Mouse (Mus musculus) neural tube, embryonic 12.5 days (tissue): ENCODE measurements around the gene 4921536K21Rik. TPM values are rescaled to one million over a fixed set of nuclear protein-coding genes. Genes with fewer than 3 reads are reported as not detected.
"Not testable (repeated sequence)": the region's sequence is repeated elsewhere in the genome, so short reads cannot be mapped to it uniquely, and the experiment has no call there.

ENCODE experiments used
- ATAC-seq: fragments of 200-750 bp; cut with Nextera tagmentation; 2 replicates; pipeline ENCODE4 v1.8.0; 2017; ENCODE audit warnings: low read depth, mild to moderate bottlenecking, moderate TSS enrichment, moderate library complexity; ENCODE audit not compliant: low FRiP score
- H3K27ac ChIP-seq: fragments of 300-500 bp; sonication (generic); 2 replicates; pipeline ENCODE4 v1.5.1; 2016
- H3K27me3 ChIP-seq: fragments of 300-500 bp; sonication (generic); replicated peaks from 2 replicates; pipeline ENCODE4 v1.6.1; 2016; ENCODE audit warnings: mild to moderate bottlenecking
- H3K36me3 ChIP-seq: fragments of 300-500 bp; sonication (generic); 2 replicates; pipeline ENCODE4 v1.6.1; 2016; ENCODE audit warnings: mild to moderate bottlenecking
- H3K4me1 ChIP-seq: fragments of 300-500 bp; sonication (generic); 2 replicates; pipeline ENCODE4 v1.6.1; 2016
- H3K4me2 ChIP-seq: fragments of 300-500 bp; sonication (generic); replicated peaks from 2 replicates; pipeline ENCODE4 v1.6.1; 2016; ENCODE audit warnings: mild to moderate bottlenecking
- H3K4me3 ChIP-seq: fragments of 300-500 bp; sonication (generic); 2 replicates; pipeline ENCODE4 v1.5.1; 2016
- H3K9ac ChIP-seq: fragments of 300-500 bp; sonication (generic); 2 replicates; pipeline ENCODE4 v1.6.1; 2016; ENCODE audit warnings: mild to moderate bottlenecking
- H3K9me3 ChIP-seq: fragments of 300-500 bp; sonication (generic); 2 replicates; pipeline ENCODE4 v1.6.1; 2016; ENCODE audit warnings: mild to moderate bottlenecking
- WGBS: fragments of 180-500 bp; shearing (Covaris S2); methylation state at CpG from one replicate; pipeline ENCODE4 v1.1.7; 2016; 5-methylcytosine and 5-hydroxymethylcytosine counted together
- polyA plus RNA-seq: library from polyadenylated mRNA; unstranded; fragments of >200 nt; fragmentation: Nextera tagmentation; extraction: Ambion mirVana; gene quantifications from 2 replicates; pipeline ENCODE4 v1.2.1, GENCODE M21; 2016

The 4921536K21Rik gene
- polyA plus RNA-seq, 1 experiment from 2014 or later: 0.47 TPM

GRCm38 (mm10) chr11:3921281-3921850, 26.5 kb upstream of the 4921536K21Rik start:
- Histone ChIP-seq H3K27me3 (no peaks in the 10 kb centered on the region), H3K4me1 (no peaks in the 10 kb centered on the region), H3K36me3 (peaks cover 20% of the 10 kb centered on the region), H3K9ac (no peak overlapping the region), H3K4me2 (no peak overlapping the region), H3K4me3 (no peak overlapping the region), H3K9me3 (no peaks in the 10 kb centered on the region), H3K27ac (no peak overlapping the region)
- ATAC-seq: no peak
- WGBS: 33% methylated on average over 8 of the region's 8 CpGs

GRCm38 (mm10) chr11:3920476-3920875, 25.6 kb upstream of the 4921536K21Rik start:
- 83% methylated on average over 7 of the region's 7 CpGs for WGBS
- H3K4me3 ChIP-seq: no peak overlapping the region
- H3K4me1 ChIP-seq: no peaks in the 10 kb centered on the region
- ATAC-seq: no peak
- H3K4me2 ChIP-seq: no peak overlapping the region
- H3K9ac ChIP-seq: no peak overlapping the region
- H3K27me3 ChIP-seq: no peaks in the 10 kb centered on the region
- peaks cover 20% of the 10 kb centered on the region for H3K36me3 ChIP-seq
- no peaks in the 10 kb centered on the region for H3K9me3 ChIP-seq
- H3K27ac ChIP-seq: no peak overlapping the region

- no peak for ATAC-seq
- Histone ChIP-seq H3K9me3 (no peaks in the 10 kb centered on the region), H3K4me2 (no peak overlapping the region), H3K27me3 (no peaks in the 10 kb centered on the region), H3K4me1 (peaks cover 5% of the 10 kb centered on the region; the same call in 1 of the 2 replicates), H3K4me3 (no peak overlapping the region), H3K36me3 (peaks cover 12% of the 10 kb centered on the region), H3K27ac (no peak overlapping the region), H3K9ac (no peak overlapping the region)
- WGBS: 69% methylated on average over 1 of the region's 1 CpGs
Observed at GRCm38 (mm10) chr11:3918738-3919137, 23.8 kb upstream of the 4921536K21Rik start.

GRCm38 (mm10) chr11:3914109-3914840, 19.4 kb upstream of the 4921536K21Rik start, which contains the start of gene Slc35e4:
Gene Slc35e4 (minus strand): TSS chr11:3914664.
- ATAC-seq: peak; percentile 52
- H3K27me3 ChIP-seq: no peaks in the 10 kb centered on the region

GRCm38 (mm10) chr11:3913316-3914108, 18.6 kb upstream of the 4921536K21Rik start:
- H3K4me3 ChIP-seq: peak overlapping the region; percentile 56
- peaks cover 38% of the 10 kb centered on the region for H3K4me1 ChIP-seq
- peak; percentile 87 for ATAC-seq
- H3K9ac ChIP-seq: peak overlapping the region; percentile 62
- peak overlapping the region; percentile 37 for H3K27ac ChIP-seq
- H3K27me3 ChIP-seq: no peaks in the 10 kb centered on the region
- H3K9me3 ChIP-seq: no peaks in the 10 kb centered on the region
- H3K36me3 ChIP-seq: no peaks in the 10 kb centered on the region
- peak overlapping the region; percentile 86 for H3K4me2 ChIP-seq
- WGBS: under 1% methylated on average over 65 of the region's 65 CpGs

More at GRCm38 (mm10) chr11:3914109-3914840, 19.4 kb upstream of the 4921536K21Rik start, which contains the start of gene Slc35e4:
- whole genome bisulfite sequencing: under 1% methylated on average over 28 of the region's 28 CpGs
- H3K4me1 ChIP-seq: peaks cover 35% of the 10 kb centered on the region
- peak within 1 kb of the TSS; percentile 62 for H3K9ac ChIP-seq
- peak within 1 kb of the TSS; percentile 86 for H3K4me2 ChIP-seq
- peak within 1 kb of the TSS; percentile 37 for H3K27ac ChIP-seq
- no peaks in the 10 kb centered on the region for H3K36me3 ChIP-seq
- H3K9me3 ChIP-seq: no peaks in the 10 kb centered on the region
- H3K4me3 ChIP-seq: peak within 1 kb of the TSS; percentile 56

- Histone ChIP-seq H3K9me3 (no peaks in the 10 kb centered on the region), H3K27ac (no peak overlapping the region), H3K27me3 (no peaks in the 10 kb centered on the region), H3K4me1 (peaks cover 38% of the 10 kb centered on the region), H3K9ac (peak overlapping the region; percentile 62), H3K4me3 (peak overlapping the region; percentile 56), H3K4me2 (peak overlapping the region; percentile 86), H3K36me3 (no peaks in the 10 kb centered on the region)
- WGBS: 3% methylated on average over 16 of the region's 16 CpGs
- ATAC-seq: peak; percentile 19
Observed at GRCm38 (mm10) chr11:3912875-3913271, 18.0 kb upstream of the 4921536K21Rik start.

GRCm38 (mm10) chr11:3912100-3912874, 17.4 kb upstream of the 4921536K21Rik start:
- Histone ChIP-seq H3K9ac (peak overlapping the region; percentile 62; the same call in 1 of the 2 replicates), H3K4me1 (peaks cover 38% of the 10 kb centered on the region), H3K4me2 (peak overlapping the region; percentile 86), H3K9me3 (no peaks in the 10 kb centered on the region), H3K27ac (no peak overlapping the region), H3K4me3 (peak overlapping the region; percentile 56), H3K27me3 (no peaks in the 10 kb centered on the region), H3K36me3 (no peaks in the 10 kb centered on the region)
- ATAC-seq: peak; percentile 11
- 16% methylated on average over 19 of the region's 19 CpGs for WGBS

GRCm38 (mm10) chr11:3911440-3911839, 16.5 kb upstream of the 4921536K21Rik start:
- H3K27me3 ChIP-seq: not testable (repeated sequence)

GRCm38 (mm10) chr11:3910513-3911310, 15.8 kb upstream of the 4921536K21Rik start:
- Histone ChIP-seq H3K9ac (peak overlapping the region; percentile 38; the same call in 1 of the 2 replicates), H3K27me3 (no peaks in the 10 kb centered on the region), H3K27ac (no peak overlapping the region), H3K36me3 (no peaks in the 10 kb centered on the region), H3K4me2 (peak overlapping the region; percentile 86), H3K4me3 (no peak overlapping the region; the same call in 1 of the 2 replicates), H3K4me1 (peaks cover 38% of the 10 kb centered on the region), H3K9me3 (no peaks in the 10 kb centered on the region)
- ATAC-seq: no peak
- WGBS: 57% methylated on average over 5 of the region's 5 CpGs

More at GRCm38 (mm10) chr11:3911440-3911839, 16.5 kb upstream of the 4921536K21Rik start:
- H3K27ac ChIP-seq, H3K9ac ChIP-seq, ATAC-seq, H3K9me3 ChIP-seq, H3K4me3 ChIP-seq, H3K36me3 ChIP-seq: not testable (repeated sequence)
- peaks cover 38% of the 10 kb centered on the region for H3K4me1 ChIP-seq
- peak overlapping the region; percentile 86 for H3K4me2 ChIP-seq
- WGBS: 93% methylated on average over 6 of the region's 6 CpGs

GRCm38 (mm10) chr11:3909236-3909635, 14.3 kb upstream of the 4921536K21Rik start:
- Histone ChIP-seq H3K9me3 (no peaks in the 10 kb centered on the region), H3K4me1 (peaks cover 36% of the 10 kb centered on the region), H3K4me2 (no peak overlapping the region), H3K4me3 (no peak overlapping the region), H3K27ac (no peak overlapping the region), H3K36me3 (peaks cover 10% of the 10 kb centered on the region; the same call in 1 of the 2 replicates), H3K9ac (no peak overlapping the region), H3K27me3 (no peaks in the 10 kb centered on the region)
- 86% methylated on average over 4 of the region's 4 CpGs for WGBS
- ATAC-seq: no peak

- peaks cover 10% of the 10 kb centered on the region; the same call in 1 of the 2 replicates for H3K36me3 ChIP-seq
- H3K9ac ChIP-seq: no peak overlapping the region
- no peak overlapping the region for H3K27ac ChIP-seq
- no peak for ATAC-seq
- no peaks in the 10 kb centered on the region for H3K27me3 ChIP-seq
- H3K4me1 ChIP-seq: peaks cover 9% of the 10 kb centered on the region
- no peaks in the 10 kb centered on the region for H3K9me3 ChIP-seq
- 80% methylated on average over 1 of the region's 1 CpGs for WGBS
- no peak overlapping the region for H3K4me2 ChIP-seq
- no peak overlapping the region for H3K4me3 ChIP-seq
Observed at GRCm38 (mm10) chr11:3905446-3905845, 10.5 kb upstream of the 4921536K21Rik start.
